Mouse (Mus musculus): Measurements from ENCODE around the gene Gm7168. TPM values are rescaled to one million over a fixed set of nuclear protein-coding genes. Genes with fewer than 3 reads are reported as not detected.
"Not testable (repeated sequence)": the region's sequence is repeated elsewhere in the genome, so short reads cannot be mapped to it uniquely, and the experiment has no call there.

Gm7168 gene
- polyA plus RNA-seq (2016; fragmentation: Nextera tagmentation; extraction: Ambion mirVana) = not detected in 2 replicates

DNA sequence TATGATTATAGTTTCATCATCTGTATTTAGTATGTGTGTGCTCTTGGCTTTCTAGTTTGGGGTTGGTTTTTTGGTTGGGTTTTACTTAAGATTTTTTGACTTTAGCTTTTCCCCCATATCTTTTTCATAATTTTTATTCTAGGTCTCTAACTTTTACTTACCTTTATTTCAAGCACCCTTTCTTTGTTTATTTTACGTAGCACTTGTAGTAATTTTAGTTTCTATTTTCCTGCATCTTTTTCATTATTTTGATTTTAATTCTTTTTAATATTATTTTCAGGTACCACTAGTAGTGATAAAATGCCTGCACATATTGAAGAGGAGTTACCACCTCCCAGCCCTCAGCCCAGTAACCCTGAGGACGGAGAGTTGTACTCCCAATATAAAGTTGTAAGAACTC is at the start of gene Gm7168:
TSS of gene Gm7168 (plus strand) at position 301 of the 400 bp plus-strand sequence.
- H3K27me3 ChIP-seq (replicated peaks); H3K27ac ChIP-seq; H3K4me1 ChIP-seq; H3K36me3 ChIP-seq; H3K9me3 ChIP-seq (replicated peaks); H3K9ac ChIP-seq; H3K4me3 ChIP-seq; H3K4me2 ChIP-seq; ATAC-seq: not testable (repeated sequence)
- 53% methylated on average over 1 of the region's 2 CpGs for WGBS (ENCODE audit: insufficient replicate concordance)

DNA sequence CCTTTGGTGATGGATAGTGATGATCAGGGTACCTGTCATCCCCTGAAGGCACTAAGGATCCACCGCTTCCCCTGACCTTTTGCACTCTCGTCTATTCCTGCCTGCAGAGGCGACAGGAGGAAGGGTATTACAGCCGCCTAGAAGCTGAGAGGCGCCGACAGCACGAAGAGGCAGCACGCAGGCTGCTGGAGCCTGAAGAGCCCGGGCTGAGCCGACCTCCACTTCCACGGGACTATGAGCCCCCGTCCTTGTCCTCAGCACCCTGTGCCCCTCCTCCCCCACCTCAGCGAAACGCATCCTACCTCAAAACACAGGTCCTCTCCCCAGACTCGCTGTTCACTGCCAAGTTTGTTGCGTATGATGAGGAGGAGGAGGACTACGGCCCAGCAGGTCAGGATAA is 49.3 kb upstream of the Gm7168 start:
- Histone ChIP-seq H3K9me3 (replicated peaks) (no peaks in the 10 kb centered on the region), H3K4me3 (no peak overlapping the region), H3K36me3 (peaks cover 9% of the 10 kb centered on the region), H3K9ac (no peak overlapping the region), H3K4me1 (no peaks in the 10 kb centered on the region), H3K4me2 (no peak overlapping the region), H3K27me3 (replicated peaks) (no peaks in the 10 kb centered on the region), H3K27ac (no peak overlapping the region)
- ATAC-seq = no peak
- WGBS (ENCODE audit: insufficient replicate concordance) = 76% methylated on average over 17 of the region's 17 CpGs

DNA sequence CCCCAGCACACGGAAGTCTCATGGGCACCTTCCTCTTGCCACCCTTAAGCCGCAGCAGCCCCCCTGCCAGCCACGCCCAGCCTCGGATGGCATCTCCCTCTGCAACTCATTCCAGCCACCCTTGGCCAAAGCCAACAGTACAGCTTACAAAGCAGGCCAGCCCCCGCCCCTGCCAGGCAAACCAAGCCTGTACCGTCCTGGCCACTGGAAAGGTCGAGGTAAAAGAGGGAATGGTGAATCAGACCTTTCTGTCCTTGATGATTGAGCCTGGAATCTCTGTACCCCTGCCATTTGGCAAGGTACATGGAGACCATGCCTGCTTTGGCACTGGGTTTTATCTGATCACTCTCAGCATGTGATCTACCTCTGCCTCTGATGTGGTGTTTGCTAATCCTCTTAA is 48.9 kb upstream of the Gm7168 start:
- Histone ChIP-seq H3K9me3 (replicated peaks) (no peaks in the 10 kb centered on the region), H3K27ac (no peak overlapping the region), H3K36me3 (peaks cover 9% of the 10 kb centered on the region), H3K4me2 (no peak overlapping the region), H3K4me1 (no peaks in the 10 kb centered on the region), H3K9ac (no peak overlapping the region), H3K4me3 (no peak overlapping the region), H3K27me3 (replicated peaks) (no peaks in the 10 kb centered on the region)
- ATAC-seq = no peak
- WGBS (ENCODE audit: insufficient replicate concordance) = 69% methylated on average over 7 of the region's 7 CpGs

DNA sequence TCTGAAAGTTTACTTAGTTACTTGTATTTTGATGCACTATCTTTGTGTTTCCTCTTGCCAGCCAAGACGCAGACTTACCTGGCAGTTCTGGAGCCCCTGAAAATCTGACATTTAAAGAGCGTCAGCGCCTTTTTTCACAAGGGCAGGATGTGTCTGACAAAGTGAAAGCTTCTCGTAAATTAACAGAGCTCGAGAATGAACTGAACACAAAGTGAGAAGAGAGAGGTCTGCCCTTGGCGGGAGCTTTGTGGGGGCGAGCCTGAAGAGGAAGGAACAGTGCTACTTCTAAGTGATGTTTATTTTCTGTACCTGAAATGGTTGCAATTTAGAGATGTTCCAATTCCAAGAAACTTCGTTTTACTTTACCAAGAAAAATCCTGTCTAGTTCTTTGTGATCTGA is 44.4 kb upstream of the Gm7168 start:
- Histone ChIP-seq H3K36me3 (peaks cover 10% of the 10 kb centered on the region), H3K27ac (no peak overlapping the region), H3K4me1 (no peaks in the 10 kb centered on the region), H3K9ac (no peak overlapping the region), H3K9me3 (replicated peaks) (no peaks in the 10 kb centered on the region), H3K27me3 (replicated peaks) (no peaks in the 10 kb centered on the region), H3K4me3 (no peak overlapping the region), H3K4me2 (no peak overlapping the region)
- WGBS (ENCODE audit: insufficient replicate concordance) = 71% methylated on average over 8 of the region's 8 CpGs
- no peak for ATAC-seq

DNA sequence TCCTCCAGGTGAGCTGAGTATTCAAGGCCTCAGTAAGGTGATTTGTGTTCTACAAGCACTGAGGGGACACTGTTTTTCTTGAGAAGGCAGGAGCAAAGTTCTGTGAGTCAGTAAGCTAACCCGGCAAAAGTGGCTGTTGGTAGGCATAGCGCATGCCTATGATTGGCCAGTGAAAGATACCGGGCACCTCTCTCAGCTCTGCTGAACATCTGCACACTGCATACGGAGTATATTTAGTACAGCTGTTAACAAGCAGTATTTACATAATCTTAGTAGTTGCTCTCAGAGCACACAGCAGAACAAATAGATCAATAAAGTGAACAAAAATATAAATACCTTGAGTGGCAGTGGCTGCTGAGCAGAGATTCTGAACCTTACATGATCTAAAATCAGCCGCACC is 41.1 kb upstream of the Gm7168 start:
- H3K4me1 ChIP-seq = no peaks in the 10 kb centered on the region
- H3K27ac ChIP-seq = no peak overlapping the region
- H3K36me3 ChIP-seq = peaks cover 4% of the 10 kb centered on the region; the same call in 1 of the 2 replicates
- no peak overlapping the region for H3K4me2 ChIP-seq
- no peaks in the 10 kb centered on the region for H3K27me3 ChIP-seq (replicated peaks)
- no peak overlapping the region for H3K4me3 ChIP-seq
- no peak overlapping the region for H3K9ac ChIP-seq
- 74% methylated on average over 5 of the region's 5 CpGs for WGBS (ENCODE audit: insufficient replicate concordance)
- no peaks in the 10 kb centered on the region for H3K9me3 ChIP-seq (replicated peaks)
- no peak for ATAC-seq

DNA sequence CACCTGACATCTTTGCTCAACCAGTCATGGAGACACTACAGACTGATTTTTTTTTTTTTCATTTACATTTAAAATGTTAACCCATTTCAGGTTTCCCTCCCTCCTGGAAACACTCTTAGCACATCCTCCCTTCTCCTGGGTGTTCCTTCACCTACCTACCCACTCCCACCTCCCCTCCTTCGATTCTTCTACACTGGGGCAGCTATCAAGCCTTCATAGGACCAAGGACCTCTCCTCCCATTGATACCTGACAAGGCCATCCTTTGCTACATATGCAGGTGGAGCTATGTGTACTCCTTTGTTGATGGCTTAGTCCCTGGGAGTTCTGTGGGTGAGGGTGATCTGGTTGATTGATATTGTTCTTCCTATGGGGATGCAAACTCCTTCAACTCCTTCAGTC is 40.5 kb upstream of the Gm7168 start:
- Histone ChIP-seq H3K27ac (no peak overlapping the region), H3K36me3 (peaks cover 4% of the 10 kb centered on the region; the same call in 1 of the 2 replicates), H3K27me3 (replicated peaks) (no peaks in the 10 kb centered on the region), H3K4me2 (no peak overlapping the region), H3K4me1 (no peaks in the 10 kb centered on the region), H3K9me3 (replicated peaks) (no peaks in the 10 kb centered on the region), H3K4me3 (no peak overlapping the region), H3K9ac (no peak overlapping the region)
- no peak for ATAC-seq
- WGBS (ENCODE audit: insufficient replicate concordance) = 36% methylated on average over 1 of the region's 1 CpGs

DNA sequence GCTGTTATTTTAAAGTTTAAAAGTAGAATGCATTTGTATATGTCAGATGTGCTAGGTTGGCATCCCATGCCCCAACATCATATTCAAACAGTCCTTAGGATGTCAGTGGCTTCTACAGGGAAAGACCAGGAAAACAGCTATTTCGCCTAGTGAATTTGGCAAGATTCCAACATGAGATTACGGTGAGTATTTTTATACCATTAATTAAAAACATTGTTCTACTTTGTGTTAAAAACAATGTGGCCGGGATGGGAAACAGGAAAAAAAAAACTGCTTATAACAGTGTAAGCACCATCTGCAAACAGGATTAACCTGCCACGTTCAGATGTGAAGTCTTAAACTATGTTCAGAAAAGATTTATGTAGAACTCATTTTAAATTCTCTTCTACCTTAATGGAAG is 34.2 kb upstream of the Gm7168 start:
- ATAC-seq = no peak
- WGBS (ENCODE audit: insufficient replicate concordance) = 63% methylated on average over 4 of the region's 4 CpGs
- Histone ChIP-seq H3K9me3 (replicated peaks) (no peaks in the 10 kb centered on the region), H3K27me3 (replicated peaks) (no peaks in the 10 kb centered on the region), H3K27ac (no peak overlapping the region), H3K4me2 (no peak overlapping the region), H3K9ac (no peak overlapping the region), H3K36me3 (no peaks in the 10 kb centered on the region), H3K4me1 (no peaks in the 10 kb centered on the region), H3K4me3 (no peak overlapping the region)

DNA sequence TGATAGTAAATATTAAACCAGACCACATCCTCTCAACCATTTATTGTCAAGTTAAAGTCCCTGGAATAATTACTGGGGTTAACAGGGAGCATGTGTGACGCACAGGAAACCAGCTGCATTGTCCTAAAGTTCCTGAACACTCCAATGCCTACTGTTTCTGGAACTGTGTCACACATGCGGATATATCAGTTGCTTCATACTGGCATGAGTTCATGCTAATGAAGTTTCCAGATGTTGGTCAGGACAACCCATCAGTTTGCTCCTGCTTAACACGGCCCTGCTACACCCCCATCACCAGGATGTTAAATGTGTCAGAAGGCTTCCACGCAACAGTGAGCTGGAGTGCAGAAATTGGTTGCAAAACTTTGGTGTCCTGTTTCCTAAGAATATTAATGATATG is 33.6 kb upstream of the Gm7168 start:
- no peak for ATAC-seq
- 64% methylated on average over 4 of the region's 4 CpGs for WGBS (ENCODE audit: insufficient replicate concordance)
- Histone ChIP-seq H3K4me2 (no peak overlapping the region), H3K9ac (no peak overlapping the region), H3K4me3 (no peak overlapping the region), H3K36me3 (no peaks in the 10 kb centered on the region), H3K9me3 (replicated peaks) (no peaks in the 10 kb centered on the region), H3K4me1 (no peaks in the 10 kb centered on the region), H3K27me3 (replicated peaks) (no peaks in the 10 kb centered on the region), H3K27ac (no peak overlapping the region)

DNA sequence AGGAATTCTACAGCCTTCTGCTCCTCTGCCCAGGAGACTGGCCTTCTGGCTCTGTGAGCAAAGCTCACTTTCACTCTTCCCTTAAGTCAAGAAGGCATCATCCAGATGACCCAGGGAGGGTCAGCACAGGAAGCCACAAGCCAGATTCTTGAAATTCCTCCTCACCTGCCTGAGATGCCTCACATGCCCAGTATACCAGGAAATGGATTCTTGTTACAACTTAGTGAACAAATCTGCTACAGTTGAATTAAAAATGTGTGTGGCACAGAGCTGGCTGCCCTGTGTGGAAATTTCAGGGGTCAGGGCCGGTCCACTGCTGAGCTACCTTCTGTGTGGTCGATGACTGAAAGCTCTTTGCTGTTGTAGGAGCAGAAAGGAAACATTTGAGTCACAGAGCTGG is 27.4 kb upstream of the Gm7168 start:
- H3K9ac ChIP-seq = no peak overlapping the region
- no peaks in the 10 kb centered on the region for H3K9me3 ChIP-seq (replicated peaks)
- H3K4me2 ChIP-seq = no peak overlapping the region
- H3K27me3 ChIP-seq (replicated peaks) = no peaks in the 10 kb centered on the region
- H3K4me3 ChIP-seq = no peak overlapping the region
- no peak overlapping the region for H3K27ac ChIP-seq
- ATAC-seq = no peak
- no peaks in the 10 kb centered on the region for H3K36me3 ChIP-seq
- WGBS (ENCODE audit: insufficient replicate concordance) = 53% methylated on average over 2 of the region's 2 CpGs
- no peaks in the 10 kb centered on the region for H3K4me1 ChIP-seq

DNA sequence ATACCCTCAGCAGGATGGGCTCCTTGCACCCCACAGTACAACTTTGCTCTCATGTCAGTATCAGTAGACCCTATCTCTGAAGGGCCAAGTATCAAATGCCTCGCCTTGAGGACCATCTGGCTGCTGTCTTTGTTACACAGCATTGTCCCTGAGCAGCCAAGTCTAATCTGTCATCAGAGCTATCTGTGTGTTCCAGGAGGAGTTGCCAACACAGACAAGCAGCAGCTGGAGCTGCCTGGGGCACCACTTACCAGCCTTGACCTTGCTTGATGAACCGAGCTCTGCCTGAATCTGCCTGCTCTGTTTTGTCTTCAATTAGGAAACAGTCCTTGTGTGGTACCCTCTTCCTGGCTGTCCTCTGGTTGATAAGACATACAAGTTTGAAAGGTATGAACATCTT is 24.8 kb upstream of the Gm7168 start:
- Histone ChIP-seq H3K27me3 (replicated peaks) (no peaks in the 10 kb centered on the region), H3K4me3 (no peak overlapping the region), H3K4me2 (no peak overlapping the region), H3K9ac (no peak overlapping the region), H3K9me3 (replicated peaks) (no peaks in the 10 kb centered on the region), H3K27ac (no peak overlapping the region), H3K36me3 (no peaks in the 10 kb centered on the region), H3K4me1 (no peaks in the 10 kb centered on the region)
- 24% methylated on average over 2 of the region's 2 CpGs for WGBS (ENCODE audit: insufficient replicate concordance)
- ATAC-seq = no peak

DNA sequence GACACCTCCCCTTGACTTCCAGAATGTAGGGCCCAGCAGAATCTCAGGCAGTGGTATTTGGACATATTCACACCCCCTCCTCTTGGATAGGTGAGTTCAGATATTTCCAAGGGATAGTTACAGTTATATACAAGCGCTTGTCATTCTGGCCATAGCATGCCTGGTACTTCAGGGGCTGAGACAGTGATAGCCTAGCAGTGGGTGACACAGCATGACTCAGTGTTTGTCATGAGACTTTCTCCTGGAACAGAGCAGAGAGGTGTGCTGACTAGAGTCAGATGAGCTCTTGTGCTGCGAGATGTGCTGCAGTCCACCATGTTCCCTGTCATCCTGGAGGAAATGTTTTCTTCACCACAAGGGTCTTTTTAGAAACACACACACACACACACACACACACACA is 23.6 kb upstream of the Gm7168 start:
- Histone ChIP-seq H3K4me3 (no peak overlapping the region), H3K27ac (no peak overlapping the region), H3K4me1 (no peaks in the 10 kb centered on the region), H3K9ac (no peak overlapping the region), H3K9me3 (replicated peaks) (no peaks in the 10 kb centered on the region), H3K27me3 (replicated peaks) (no peaks in the 10 kb centered on the region), H3K4me2 (no peak overlapping the region), H3K36me3 (no peaks in the 10 kb centered on the region)
- 58% methylated on average over 2 of the region's 2 CpGs for WGBS (ENCODE audit: insufficient replicate concordance)
- peak; percentile 42; the same call in 1 of the 2 replicates for ATAC-seq

DNA sequence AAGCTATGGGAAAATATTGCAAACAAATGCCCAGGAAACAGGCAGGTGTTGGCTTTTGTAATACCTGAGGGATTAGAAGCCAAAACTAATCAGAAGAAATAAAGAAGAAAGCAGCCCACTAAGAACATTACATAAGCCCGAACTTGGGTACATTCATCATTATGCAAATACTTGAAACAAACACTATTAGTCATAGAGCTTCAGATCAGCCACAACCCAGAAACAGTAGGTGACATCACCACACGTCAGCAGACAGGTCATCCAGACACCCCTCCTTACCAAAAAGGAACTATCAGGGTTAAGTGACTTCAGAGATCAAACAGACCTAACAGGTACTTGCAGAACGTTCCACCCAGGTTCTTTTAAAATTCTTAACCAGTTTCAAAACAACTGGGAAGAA is 22.2 kb upstream of the Gm7168 start:
- H3K9ac ChIP-seq = no peak overlapping the region
- H3K27me3 ChIP-seq (replicated peaks) = no peaks in the 10 kb centered on the region
- WGBS (ENCODE audit: insufficient replicate concordance) = 36% methylated on average over 3 of the region's 3 CpGs
- ATAC-seq = no peak
- no peaks in the 10 kb centered on the region for H3K36me3 ChIP-seq
- H3K4me2 ChIP-seq = no peak overlapping the region
- no peaks in the 10 kb centered on the region for H3K4me1 ChIP-seq
- no peaks in the 10 kb centered on the region for H3K9me3 ChIP-seq (replicated peaks)
- H3K4me3 ChIP-seq = no peak overlapping the region
- H3K27ac ChIP-seq = no peak overlapping the region

DNA sequence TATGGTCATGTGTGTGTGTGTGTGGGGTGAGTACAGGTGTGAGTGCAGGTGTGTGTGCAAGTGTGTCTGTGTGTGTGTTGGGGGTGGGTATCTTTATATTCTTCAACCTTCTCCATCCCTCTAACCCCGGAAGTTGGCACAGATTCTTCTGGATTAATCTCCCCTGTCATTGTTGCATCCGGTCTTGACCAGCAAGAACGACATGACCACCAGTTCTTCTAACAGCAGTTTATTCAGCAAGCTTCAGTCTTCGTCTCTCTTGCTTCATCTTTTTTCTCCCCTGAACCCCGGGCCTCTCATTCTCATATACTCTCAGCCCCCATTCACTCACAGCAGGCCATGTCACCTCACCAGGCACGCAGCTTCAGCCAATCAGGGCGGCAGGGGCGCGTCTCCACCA is 17.8 kb upstream of the Gm7168 start:
- ATAC-seq = no peak
- H3K9ac ChIP-seq = no peak overlapping the region
- no peaks in the 10 kb centered on the region for H3K36me3 ChIP-seq
- H3K27ac ChIP-seq = no peak overlapping the region
- H3K4me2 ChIP-seq = no peak overlapping the region
- no peaks in the 10 kb centered on the region for H3K4me1 ChIP-seq
- no peaks in the 10 kb centered on the region for H3K27me3 ChIP-seq (replicated peaks)
- no peaks in the 10 kb centered on the region for H3K9me3 ChIP-seq (replicated peaks)
- 68% methylated on average over 9 of the region's 9 CpGs for WGBS (ENCODE audit: insufficient replicate concordance)
- H3K4me3 ChIP-seq = no peak overlapping the region

Data from liver, embryonic 12.5 days (tissue).